Mouse (Mus musculus) lung, postnatal 36 days (tissue): ENCODE data around the gene Zfp639.

ENCODE experiments used
- DNase-seq: peaks from one replicate; pipeline ENCODE4 v3.0.0; 2022; ENCODE audit warnings: mixed read lengths

Gene Zfp639

GRCm38 (mm10) chr3:32509496-32510374 lies at the start of gene Zfp639:
TSS of gene Zfp639 (plus strand) at chr3:32510259.
- DNase-seq: no peak

GRCm38 (mm10) chr3:32467321-32467720 lies 42.7 kb upstream of the Zfp639 start:
- no peak for DNase-seq

GRCm38 (mm10) chr3:32468411-32468810 lies 41.6 kb upstream of the Zfp639 start:
- no peak for DNase-seq

- DNase-seq: no peak
Observed at GRCm38 (mm10) chr3:32470449-32470848, 39.6 kb upstream of the Zfp639 start.

GRCm38 (mm10) chr3:32471098-32471497 lies 39.0 kb upstream of the Zfp639 start:
- DNase-seq: peak; percentile 31

- DNase-seq: no peak
Observed at GRCm38 (mm10) chr3:32472191-32472900, 37.7 kb upstream of the Zfp639 start.

GRCm38 (mm10) chr3:32473184-32473583 lies 36.9 kb upstream of the Zfp639 start:
- DNase-seq: no peak

GRCm38 (mm10) chr3:32479961-32480360 lies 30.1 kb upstream of the Zfp639 start:
- DNase-seq: no peak

- no peak for DNase-seq
Observed at GRCm38 (mm10) chr3:32483035-32483434, 27.0 kb upstream of the Zfp639 start.

- DNase-seq: no peak
Observed at GRCm38 (mm10) chr3:32486543-32486942, 23.5 kb upstream of the Zfp639 start.

GRCm38 (mm10) chr3:32488172-32488571 lies 21.9 kb upstream of the Zfp639 start:
- no peak for DNase-seq

GRCm38 (mm10) chr3:32490076-32490927 lies 19.8 kb upstream of the Zfp639 start:
- DNase-seq: peak; percentile 31

- DNase-seq: no peak
Observed at GRCm38 (mm10) chr3:32490928-32491315, 19.1 kb upstream of the Zfp639 start.

- no peak for DNase-seq
Observed at GRCm38 (mm10) chr3:32492097-32493090, 17.7 kb upstream of the Zfp639 start, which contains the start of gene Kcnmb3. TSS of gene Kcnmb3 (minus strand) at chr3:32492231.

GRCm38 (mm10) chr3:32494387-32495087 lies 15.5 kb upstream of the Zfp639 start:
- peak; percentile 44 for DNase-seq

GRCm38 (mm10) chr3:32495088-32495770 lies 14.8 kb upstream of the Zfp639 start:
- no peak for DNase-seq

- DNase-seq: no peak
Observed at GRCm38 (mm10) chr3:32495856-32496710, 14.0 kb upstream of the Zfp639 start.

GRCm38 (mm10) chr3:32496711-32497070 lies 13.4 kb upstream of the Zfp639 start:
- DNase-seq: no peak

GRCm38 (mm10) chr3:32500346-32500745 lies 9.7 kb upstream of the Zfp639 start:
- no peak for DNase-seq
